Mouse (Mus musculus): ENCODE measurements around the gene Clcn3. TPM values are rescaled to one million over a fixed set of nuclear protein-coding genes. Genes with fewer than 3 reads are reported as not detected.
A peak's percentile ranks its signal among the peaks of the same experiment; 100 is the strongest.

Clcn3 gene
- polyA plus RNA-seq, 1 experiment from 2014 or later = 80.7 TPM

DNA sequence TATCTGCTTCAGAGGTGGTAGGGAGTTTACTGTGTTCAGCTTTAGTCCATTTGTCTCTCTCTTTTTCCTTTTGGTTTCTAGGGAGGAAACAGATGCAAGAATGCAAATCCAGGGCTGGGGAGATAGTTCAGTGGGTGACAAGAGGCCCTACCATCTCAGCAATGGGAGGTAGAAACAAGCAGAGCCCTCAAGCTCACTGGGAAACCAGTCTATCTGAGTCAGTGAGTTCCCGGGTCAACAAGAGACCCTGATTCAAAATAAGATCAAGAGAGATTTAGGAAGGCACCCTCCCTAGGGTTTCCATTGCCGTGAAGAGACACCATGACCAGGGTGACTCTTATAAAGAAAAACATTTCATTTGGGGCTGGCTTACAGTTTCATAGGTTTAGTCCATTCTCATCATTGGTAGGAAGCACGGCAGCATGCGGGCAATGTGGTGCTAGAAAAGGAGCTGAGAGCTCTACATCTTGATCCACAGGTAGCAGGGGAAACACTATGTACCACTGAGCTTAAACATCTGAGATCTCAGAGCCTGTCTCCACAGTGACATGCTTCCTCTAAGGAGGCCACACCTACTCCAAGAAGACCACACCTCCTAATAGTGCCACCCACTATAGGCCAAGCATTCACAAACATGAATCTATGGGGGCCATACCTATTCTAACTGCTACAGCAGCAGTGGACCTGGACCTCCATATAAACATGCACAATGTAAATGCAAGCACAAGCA lies 114.7 kb downstream of the Clcn3 start:
- WGBS = 91% methylated on average over 4 of the region's 4 CpGs
- Histone ChIP-seq H3K9me3 (ENCODE audit: control insufficient read depth, low read length) (no peaks in the 10 kb centered on the region), H3K4me3 (ENCODE audit: low read depth, low read length) (no peak overlapping the region), H3K9ac (replicated peaks; ENCODE audit: low read depth, low read length) (no peak overlapping the region), H3K27ac (ENCODE audit: low read depth, low read length) (no peak overlapping the region), H3K4me2 (ENCODE audit: low read depth, low read length) (no peak overlapping the region), H3K36me3 (ENCODE audit: control insufficient read depth, insufficient read depth, low read length) (no peaks in the 10 kb centered on the region), H3K4me1 (ENCODE audit: control insufficient read depth, insufficient read depth, low read length) (no peaks in the 10 kb centered on the region), H3K27me3 (ENCODE audit: control insufficient read depth, insufficient read depth, low read length) (no peaks in the 10 kb centered on the region)
- no peak for ATAC-seq (ENCODE audit: low read depth)

GRCm38 (mm10) chr8:60867468-60868115 lies 115.5 kb downstream of the Clcn3 start:
- H3K4me3 ChIP-seq (ENCODE audit: low read depth, low read length) = no peak overlapping the region
- WGBS = 76% methylated on average over 4 of the region's 4 CpGs
- no peak overlapping the region for H3K27ac ChIP-seq (ENCODE audit: low read depth, low read length)

GRCm38 (mm10) chr8:60865504-60866114 lies 117.5 kb downstream of the Clcn3 start:
- no peak overlapping the region for H3K4me3 ChIP-seq (ENCODE audit: low read depth, low read length)
- H3K36me3 ChIP-seq (ENCODE audit: control insufficient read depth, insufficient read depth, low read length) = no peaks in the 10 kb centered on the region
- peak; percentile 50; the same call in 1 of the 2 replicates for ATAC-seq (ENCODE audit: low read depth)
- no peaks in the 10 kb centered on the region for H3K4me1 ChIP-seq (ENCODE audit: control insufficient read depth, insufficient read depth, low read length)
- H3K4me2 ChIP-seq (ENCODE audit: low read depth, low read length) = no peak overlapping the region
- 33% methylated on average over 3 of the region's 3 CpGs for WGBS
- no peaks in the 10 kb centered on the region for H3K27me3 ChIP-seq (ENCODE audit: control insufficient read depth, insufficient read depth, low read length)
- no peaks in the 10 kb centered on the region for H3K9me3 ChIP-seq (ENCODE audit: control insufficient read depth, low read length)
- no peak overlapping the region for H3K27ac ChIP-seq (ENCODE audit: low read depth, low read length)
- no peak overlapping the region for H3K9ac ChIP-seq (replicated peaks; ENCODE audit: low read depth, low read length)

More at GRCm38 (mm10) chr8:60867468-60868115, 115.5 kb downstream of the Clcn3 start:
- Histone ChIP-seq H3K9ac (replicated peaks; ENCODE audit: low read depth, low read length) (no peak overlapping the region), H3K4me2 (ENCODE audit: low read depth, low read length) (no peak overlapping the region), H3K9me3 (ENCODE audit: control insufficient read depth, low read length) (no peaks in the 10 kb centered on the region), H3K36me3 (ENCODE audit: control insufficient read depth, insufficient read depth, low read length) (no peaks in the 10 kb centered on the region), H3K27me3 (ENCODE audit: control insufficient read depth, insufficient read depth, low read length) (no peaks in the 10 kb centered on the region), H3K4me1 (ENCODE audit: control insufficient read depth, insufficient read depth, low read length) (no peaks in the 10 kb centered on the region)
- ATAC-seq (ENCODE audit: low read depth) = no peak

GRCm38 (mm10) chr8:60864875-60865274 lies 118.2 kb downstream of the Clcn3 start:
- Histone ChIP-seq H3K36me3 (ENCODE audit: control insufficient read depth, insufficient read depth, low read length) (no peaks in the 10 kb centered on the region), H3K27me3 (ENCODE audit: control insufficient read depth, insufficient read depth, low read length) (no peaks in the 10 kb centered on the region), H3K4me3 (ENCODE audit: low read depth, low read length) (no peak overlapping the region), H3K9ac (replicated peaks; ENCODE audit: low read depth, low read length) (no peak overlapping the region), H3K4me2 (ENCODE audit: low read depth, low read length) (no peak overlapping the region), H3K4me1 (ENCODE audit: control insufficient read depth, insufficient read depth, low read length) (no peaks in the 10 kb centered on the region), H3K9me3 (ENCODE audit: control insufficient read depth, low read length) (no peaks in the 10 kb centered on the region), H3K27ac (ENCODE audit: low read depth, low read length) (no peak overlapping the region)
- ATAC-seq (ENCODE audit: low read depth) = 0 out of 2 replicates have a peak, but pooled peaks have one; percentile 16
- 48% methylated on average over 6 of the region's 6 CpGs for WGBS

DNA sequence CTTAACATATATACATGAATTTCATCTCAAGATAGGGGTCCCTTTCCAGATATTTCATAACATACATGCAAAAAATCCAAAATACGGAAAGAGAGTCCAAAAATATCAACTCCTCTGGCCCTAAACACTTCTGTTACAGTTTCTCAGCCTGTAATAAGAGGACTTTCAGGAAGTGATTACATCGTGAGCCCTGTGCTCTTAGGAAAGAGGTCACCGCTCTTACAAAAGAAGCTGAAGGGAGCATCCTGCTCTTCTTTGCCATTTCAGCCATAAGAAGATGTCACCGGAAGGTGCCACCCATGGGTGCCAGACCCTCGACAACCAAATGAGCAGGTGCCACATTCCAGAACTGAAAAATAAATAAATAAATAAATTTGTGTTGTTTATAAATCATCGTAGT lies 121.3 kb downstream of the Clcn3 start:
- Histone ChIP-seq H3K27me3 (ENCODE audit: control insufficient read depth, insufficient read depth, low read length) (no peaks in the 10 kb centered on the region), H3K4me1 (ENCODE audit: control insufficient read depth, insufficient read depth, low read length) (no peaks in the 10 kb centered on the region), H3K4me2 (ENCODE audit: low read depth, low read length) (no peak overlapping the region), H3K27ac (ENCODE audit: low read depth, low read length) (no peak overlapping the region), H3K9ac (replicated peaks; ENCODE audit: low read depth, low read length) (no peak overlapping the region), H3K36me3 (ENCODE audit: control insufficient read depth, insufficient read depth, low read length) (no peaks in the 10 kb centered on the region), H3K4me3 (ENCODE audit: low read depth, low read length) (no peak overlapping the region), H3K9me3 (ENCODE audit: control insufficient read depth, low read length) (no peaks in the 10 kb centered on the region)
- ATAC-seq (ENCODE audit: low read depth) = no peak
- WGBS = 93% methylated on average over 6 of the region's 6 CpGs

DNA sequence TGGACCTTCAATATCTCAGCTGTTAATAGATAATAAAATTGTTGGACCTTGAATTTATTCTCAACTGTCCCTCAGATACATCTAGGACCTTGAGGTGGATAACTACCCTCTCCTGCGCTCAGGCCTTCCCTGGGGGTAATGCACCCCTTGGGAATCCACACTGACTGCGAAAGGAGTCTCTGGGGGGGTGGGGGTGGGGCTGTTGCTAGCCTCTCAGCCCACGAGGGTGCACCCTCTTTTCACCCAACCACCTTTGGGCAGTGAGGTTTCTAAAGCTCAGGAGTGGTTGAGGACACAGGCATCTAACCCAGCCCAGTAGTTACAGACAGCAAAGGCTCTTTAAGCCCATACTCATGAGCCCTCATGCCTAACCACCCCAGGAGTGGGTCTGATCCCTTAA lies 122.4 kb downstream of the Clcn3 start:
- H3K9me3 ChIP-seq (ENCODE audit: control insufficient read depth, low read length) = no peaks in the 10 kb centered on the region
- H3K4me3 ChIP-seq (ENCODE audit: low read depth, low read length) = no peak overlapping the region
- no peak overlapping the region for H3K27ac ChIP-seq (ENCODE audit: low read depth, low read length)
- ATAC-seq (ENCODE audit: low read depth) = peak; percentile 44; the same call in 1 of the 2 replicates
- no peak overlapping the region for H3K4me2 ChIP-seq (ENCODE audit: low read depth, low read length)
- no peak overlapping the region for H3K9ac ChIP-seq (replicated peaks; ENCODE audit: low read depth, low read length)
- 62% methylated on average over 3 of the region's 3 CpGs for WGBS
- no peaks in the 10 kb centered on the region for H3K4me1 ChIP-seq (ENCODE audit: control insufficient read depth, insufficient read depth, low read length)
- H3K27me3 ChIP-seq (ENCODE audit: control insufficient read depth, insufficient read depth, low read length) = no peaks in the 10 kb centered on the region
- H3K36me3 ChIP-seq (ENCODE audit: control insufficient read depth, insufficient read depth, low read length) = no peaks in the 10 kb centered on the region

Other genes with a start within 250 kb of the Clcn3 start
- gene Hpf1, start 92.9 kb downstream of the Clcn3 start, polyA plus RNA-seq (2014; fragmentation: Nextera tagmentation; extraction: Ambion mirVana) = 95.2 and 101 TPM in 2 replicates
- gene Nek1, start 9.9 kb upstream of the Clcn3 start, polyA plus RNA-seq (2014; fragmentation: Nextera tagmentation; extraction: Ambion mirVana) = 33.0 and 42.9 TPM in 2 replicates
- 24.0 and 25.5 TPM in 2 replicates for gene Sh3rf1, start 240.6 kb upstream of the Clcn3 start, polyA plus RNA-seq (2014; fragmentation: Nextera tagmentation; extraction: Ambion mirVana)